Mouse (Mus musculus) stomach, embryonic 15.5 days (tissue): ENCODE data around the gene Ddi2. TPM values are rescaled to one million over a fixed set of nuclear protein-coding genes. Genes with fewer than 3 reads are reported as not detected.

ENCODE experiments used
- ATAC-seq: fragments of 200-750 bp; cut with Nextera tagmentation; 2 replicates; pipeline ENCODE4 v1.8.0; 2017; ENCODE audit warnings: low read depth, moderate number of reproducible peaks, moderate TSS enrichment; ENCODE audit not compliant: insufficient read depth, low FRiP score
- H3K27ac ChIP-seq: fragments of 300-500 bp; sonication (generic); 2 replicates; pipeline ENCODE4 v1.5.1; 2015; ENCODE audit warnings: mild to moderate bottlenecking, inconsistent platforms
- H3K27me3 ChIP-seq: fragments of 300-500 bp; sonication (generic); replicated peaks from 2 replicates; pipeline ENCODE4 v1.6.1; 2015; ENCODE audit warnings: inconsistent platforms
- H3K36me3 ChIP-seq: fragments of 300-500 bp; sonication (generic); 2 replicates; pipeline ENCODE4 v1.6.1; 2015; ENCODE audit warnings: inconsistent platforms
- H3K4me1 ChIP-seq: fragments of 300-500 bp; sonication (generic); 2 replicates; pipeline ENCODE4 v1.6.1; 2015; ENCODE audit warnings: inconsistent platforms
- H3K4me2 ChIP-seq: fragments of 300-500 bp; sonication (generic); 2 replicates; pipeline ENCODE4 v1.6.1; 2015; ENCODE audit warnings: mild to moderate bottlenecking, inconsistent platforms
- H3K4me3 ChIP-seq: fragments of 300-500 bp; sonication (generic); replicated peaks from 2 replicates; pipeline ENCODE4 v1.5.1; 2015; ENCODE audit warnings: inconsistent platforms
- H3K9ac ChIP-seq: fragments of 300-500 bp; sonication (generic); 2 replicates; pipeline ENCODE4 v1.6.1; 2015; ENCODE audit warnings: inconsistent platforms
- H3K9me3 ChIP-seq: fragments of 300-500 bp; sonication (generic); 2 replicates; pipeline ENCODE4 v1.6.1; 2016; ENCODE audit warnings: inconsistent platforms
- WGBS: fragments of 180-500 bp; shearing (Covaris S2); methylation state at CpG from one replicate; pipeline ENCODE4 v1.1.7; 2015; 5-methylcytosine and 5-hydroxymethylcytosine counted together
- polyA plus RNA-seq: library from polyadenylated mRNA; unstranded; fragments of >200 nt; fragmentation: Nextera tagmentation; extraction: Ambion mirVana; gene quantifications from 2 replicates; pipeline ENCODE4 v1.2.1, GENCODE M21; 2015

The Ddi2 gene
- polyA plus RNA-seq, 1 experiment from 2014 or later, result 23.2 TPM

GRCm38 (mm10) chr4:141649244-141649643, 74.0 kb downstream of the Ddi2 start:
- no peaks in the 10 kb centered on the region for H3K9me3 ChIP-seq
- H3K36me3 ChIP-seq, result no peaks in the 10 kb centered on the region; the same call in 1 of the 2 replicates
- no peak for ATAC-seq
- H3K4me1 ChIP-seq, result peaks cover under 1% of the 10 kb centered on the region; the same call in 1 of the 2 replicates
- no peaks in the 10 kb centered on the region for H3K27me3 ChIP-seq
- H3K4me2 ChIP-seq, result no peak overlapping the region
- no peak overlapping the region for H3K4me3 ChIP-seq
- no peak overlapping the region for H3K9ac ChIP-seq
- 73% methylated on average over 6 of the region's 6 CpGs for WGBS
- H3K27ac ChIP-seq, result no peak overlapping the region

GRCm38 (mm10) chr4:141648262-141648661, 75.0 kb downstream of the Ddi2 start:
- ATAC-seq, result no peak
- Histone ChIP-seq H3K9me3 (no peaks in the 10 kb centered on the region), H3K27ac (no peak overlapping the region), H3K4me1 (peaks cover 11% of the 10 kb centered on the region), H3K36me3 (no peaks in the 10 kb centered on the region; the same call in 1 of the 2 replicates), H3K4me3 (no peak overlapping the region), H3K27me3 (no peaks in the 10 kb centered on the region), H3K9ac (no peak overlapping the region), H3K4me2 (no peak overlapping the region)
- 91% methylated on average over 5 of the region's 5 CpGs for WGBS

GRCm38 (mm10) chr4:141647187-141647586, 76.0 kb downstream of the Ddi2 start:
- no peaks in the 10 kb centered on the region for H3K9me3 ChIP-seq
- no peak overlapping the region for H3K27ac ChIP-seq
- H3K4me1 ChIP-seq, result peaks cover 19% of the 10 kb centered on the region
- WGBS, result 93% methylated on average over 3 of the region's 3 CpGs
- H3K9ac ChIP-seq, result no peak overlapping the region
- no peak for ATAC-seq
- H3K4me3 ChIP-seq, result no peak overlapping the region
- H3K4me2 ChIP-seq, result no peak overlapping the region
- H3K36me3 ChIP-seq, result no peaks in the 10 kb centered on the region; the same call in 1 of the 2 replicates
- no peaks in the 10 kb centered on the region for H3K27me3 ChIP-seq

GRCm38 (mm10) chr4:141645988-141646387, 77.2 kb downstream of the Ddi2 start:
- H3K27ac ChIP-seq, result no peak overlapping the region
- WGBS, result 91% methylated on average over 8 of the region's 8 CpGs
- H3K9me3 ChIP-seq, result no peaks in the 10 kb centered on the region
- H3K36me3 ChIP-seq, result peaks cover 4% of the 10 kb centered on the region
- ATAC-seq, result no peak
- H3K4me2 ChIP-seq, result no peak overlapping the region
- no peaks in the 10 kb centered on the region for H3K27me3 ChIP-seq
- H3K4me1 ChIP-seq, result peaks cover 19% of the 10 kb centered on the region
- no peak overlapping the region for H3K4me3 ChIP-seq
- no peak overlapping the region for H3K9ac ChIP-seq

GRCm38 (mm10) chr4:141643118-141643855, 79.9 kb downstream of the Ddi2 start:
- WGBS, result 32% methylated on average over 7 of the region's 7 CpGs
- Histone ChIP-seq H3K9ac (no peak overlapping the region), H3K27me3 (no peaks in the 10 kb centered on the region), H3K36me3 (peaks cover 18% of the 10 kb centered on the region), H3K4me2 (no peak overlapping the region), H3K9me3 (no peaks in the 10 kb centered on the region), H3K27ac (peak overlapping the region; percentile 54), H3K4me3 (no peak overlapping the region), H3K4me1 (peaks cover 19% of the 10 kb centered on the region)
- ATAC-seq, result no peak

GRCm38 (mm10) chr4:141641961-141642811, 81.0 kb downstream of the Ddi2 start:
- 90% methylated on average over 25 of the region's 25 CpGs for WGBS
- Histone ChIP-seq H3K36me3 (peaks cover 24% of the 10 kb centered on the region), H3K4me2 (no peak overlapping the region), H3K27me3 (no peaks in the 10 kb centered on the region), H3K9me3 (no peaks in the 10 kb centered on the region), H3K4me1 (peaks cover 19% of the 10 kb centered on the region), H3K27ac (no peak overlapping the region), H3K9ac (no peak overlapping the region), H3K4me3 (no peak overlapping the region)
- ATAC-seq, result peak; percentile 17; the same call in 1 of the 2 replicates

- WGBS, result 90% methylated on average over 7 of the region's 7 CpGs
- Histone ChIP-seq H3K36me3 (peaks cover 31% of the 10 kb centered on the region), H3K4me1 (peaks cover 19% of the 10 kb centered on the region), H3K27me3 (no peaks in the 10 kb centered on the region), H3K9ac (no peak overlapping the region), H3K4me3 (no peak overlapping the region), H3K9me3 (no peaks in the 10 kb centered on the region), H3K27ac (no peak overlapping the region), H3K4me2 (no peak overlapping the region)
- ATAC-seq, result no peak
Measured at GRCm38 (mm10) chr4:141641353-141641771, 81.9 kb downstream of the Ddi2 start.

GRCm38 (mm10) chr4:141639474-141639873, 83.7 kb downstream of the Ddi2 start:
- ATAC-seq, result no peak
- Histone ChIP-seq H3K4me2 (no peak overlapping the region), H3K9ac (no peak overlapping the region), H3K9me3 (no peaks in the 10 kb centered on the region), H3K27ac (no peak overlapping the region), H3K27me3 (no peaks in the 10 kb centered on the region), H3K4me3 (no peak overlapping the region), H3K36me3 (peaks cover 33% of the 10 kb centered on the region), H3K4me1 (peaks cover 19% of the 10 kb centered on the region)
- 79% methylated on average over 11 of the region's 11 CpGs for WGBS

- Histone ChIP-seq H3K9me3 (no peaks in the 10 kb centered on the region), H3K27ac (no peak overlapping the region), H3K27me3 (no peaks in the 10 kb centered on the region), H3K4me2 (no peak overlapping the region), H3K9ac (no peak overlapping the region), H3K4me3 (no peak overlapping the region), H3K36me3 (peaks cover 53% of the 10 kb centered on the region), H3K4me1 (no peaks in the 10 kb centered on the region)
- WGBS, result 90% methylated on average over 5 of the region's 5 CpGs
- no peak for ATAC-seq
Measured at GRCm38 (mm10) chr4:141636693-141637092, 86.5 kb downstream of the Ddi2 start.

GRCm38 (mm10) chr4:141635991-141636390, 87.2 kb downstream of the Ddi2 start:
- Histone ChIP-seq H3K9ac (no peak overlapping the region), H3K4me1 (no peaks in the 10 kb centered on the region), H3K36me3 (peaks cover 56% of the 10 kb centered on the region), H3K4me2 (no peak overlapping the region), H3K27ac (no peak overlapping the region), H3K4me3 (no peak overlapping the region), H3K9me3 (no peaks in the 10 kb centered on the region), H3K27me3 (no peaks in the 10 kb centered on the region)
- WGBS, result 81% methylated on average over 9 of the region's 9 CpGs
- no peak for ATAC-seq

GRCm38 (mm10) chr4:141632111-141632873, 90.9 kb downstream of the Ddi2 start:
- H3K36me3 ChIP-seq, result peaks cover 55% of the 10 kb centered on the region
- no peak for ATAC-seq

More at GRCm38 (mm10) chr4:141632111-141632873, 90.9 kb downstream of the Ddi2 start:
- Histone ChIP-seq H3K9ac (no peak overlapping the region), H3K9me3 (no peaks in the 10 kb centered on the region), H3K4me2 (no peak overlapping the region), H3K4me1 (no peaks in the 10 kb centered on the region), H3K27me3 (no peaks in the 10 kb centered on the region), H3K4me3 (no peak overlapping the region), H3K27ac (no peak overlapping the region)
- WGBS, result 90% methylated on average over 21 of the region's 21 CpGs
